Mouse (Mus musculus) adrenal gland, adult 2 months (tissue): ENCODE data around the gene Isg20l2. TPM values are rescaled to one million over a fixed set of nuclear protein-coding genes. Genes with fewer than 3 reads are reported as not detected.

Experiments
- DNase-seq: peaks from one replicate; pipeline ENCODE4 v3.0.0; 2021
- polyA plus RNA-seq: library from polyadenylated mRNA; depleted of rRNA; stranded (reverse); fragments of >200 nt; gene quantifications from 2 replicates; pipeline ENCODE4 v1.2.3, GENCODE M21; 2012; rRNA removed
- total RNA-seq, 2 experiments: library from RNA; stranded (reverse); gene quantifications; 2 replicates each; pipeline ENCODE4 v1.2.3; 2021

Isg20l2 gene
- total and polyA plus RNA-seq, 3 experiments: 9.7 to 21.4 (median 16.3) TPM

- peak; percentile 79 for DNase-seq
These were observed 44.4 kb downstream of the Isg20l2 start for GRCm38 (mm10) chr3:87974381-87974987.

GRCm38 (mm10) chr3:87979493-87979892 lies 49.4 kb downstream of the Isg20l2 start:
- no peak for DNase-seq

DNA sequence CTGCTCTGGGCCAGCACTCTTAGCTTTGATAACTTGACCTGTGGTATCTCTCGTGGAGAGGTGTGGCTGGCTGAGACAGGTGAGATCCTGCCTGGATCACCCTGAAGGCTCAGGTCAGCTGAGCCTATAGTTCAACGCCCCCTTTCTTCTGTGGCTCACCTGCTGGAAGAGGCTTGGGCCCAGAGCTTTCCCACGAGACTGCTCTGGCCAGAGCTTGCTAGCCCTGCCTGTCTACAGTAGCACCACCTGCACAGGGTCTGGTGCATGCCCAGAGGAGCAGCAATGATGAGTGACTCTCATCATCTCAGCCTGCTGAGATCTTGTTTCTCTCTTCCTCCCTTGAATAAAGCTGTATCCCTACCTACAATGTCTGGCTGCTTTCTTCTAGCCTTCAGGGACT lies 50.0 kb downstream of the Isg20l2 start:
- DNase-seq: no peak

DNA sequence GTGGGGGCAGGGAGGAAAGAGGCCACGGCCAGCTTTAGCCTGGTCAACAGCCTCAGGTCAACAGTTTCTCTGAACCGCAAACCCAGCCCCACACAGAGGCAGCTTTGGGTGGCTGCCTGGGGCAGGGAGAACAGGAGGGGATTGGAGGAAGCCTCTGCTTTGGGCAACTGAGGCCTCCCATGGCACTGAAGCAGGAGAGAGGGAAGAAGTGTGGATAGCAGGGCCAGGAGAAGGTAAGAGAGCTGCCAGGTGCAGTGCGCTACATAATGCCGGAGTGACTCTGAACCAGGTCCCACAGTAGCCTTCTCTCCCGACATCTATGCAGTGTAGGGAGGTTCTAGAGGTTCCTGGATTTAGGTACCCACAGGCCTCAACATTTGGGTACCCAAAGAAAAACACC lies 50.6 kb downstream of the Isg20l2 start:
- no peak for DNase-seq

DNA sequence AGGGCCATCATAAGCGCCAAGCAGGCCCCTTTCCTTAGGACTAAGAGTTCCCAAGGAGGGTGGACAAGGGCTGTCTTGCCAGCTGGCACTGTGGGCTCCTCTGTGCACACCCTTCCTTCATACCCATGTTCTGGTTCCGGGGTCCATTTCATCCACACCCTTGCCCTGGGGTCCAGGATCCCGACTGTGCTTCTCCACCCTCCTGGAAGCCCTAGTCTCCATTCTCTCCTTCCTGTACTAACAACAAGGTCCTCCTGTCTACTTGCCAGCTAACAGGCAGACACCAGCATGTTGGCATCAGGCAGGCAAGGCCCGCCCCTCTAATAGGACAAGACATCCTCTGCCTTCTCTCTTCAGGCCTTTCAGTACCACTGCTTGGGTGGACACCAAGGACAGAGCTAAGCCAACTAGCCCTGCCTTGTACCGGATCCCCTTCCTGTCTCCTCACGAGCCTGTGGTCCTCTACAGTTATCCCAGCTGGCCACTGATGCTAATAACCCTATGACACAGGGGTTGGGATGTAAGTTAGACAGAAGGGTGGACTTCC lies 51.2 kb downstream of the Isg20l2 start:
- DNase-seq: no peak

GRCm38 (mm10) chr3:87981894-87982835 lies 52.1 kb downstream of the Isg20l2 start:
- peak; percentile 79 for DNase-seq

DNA sequence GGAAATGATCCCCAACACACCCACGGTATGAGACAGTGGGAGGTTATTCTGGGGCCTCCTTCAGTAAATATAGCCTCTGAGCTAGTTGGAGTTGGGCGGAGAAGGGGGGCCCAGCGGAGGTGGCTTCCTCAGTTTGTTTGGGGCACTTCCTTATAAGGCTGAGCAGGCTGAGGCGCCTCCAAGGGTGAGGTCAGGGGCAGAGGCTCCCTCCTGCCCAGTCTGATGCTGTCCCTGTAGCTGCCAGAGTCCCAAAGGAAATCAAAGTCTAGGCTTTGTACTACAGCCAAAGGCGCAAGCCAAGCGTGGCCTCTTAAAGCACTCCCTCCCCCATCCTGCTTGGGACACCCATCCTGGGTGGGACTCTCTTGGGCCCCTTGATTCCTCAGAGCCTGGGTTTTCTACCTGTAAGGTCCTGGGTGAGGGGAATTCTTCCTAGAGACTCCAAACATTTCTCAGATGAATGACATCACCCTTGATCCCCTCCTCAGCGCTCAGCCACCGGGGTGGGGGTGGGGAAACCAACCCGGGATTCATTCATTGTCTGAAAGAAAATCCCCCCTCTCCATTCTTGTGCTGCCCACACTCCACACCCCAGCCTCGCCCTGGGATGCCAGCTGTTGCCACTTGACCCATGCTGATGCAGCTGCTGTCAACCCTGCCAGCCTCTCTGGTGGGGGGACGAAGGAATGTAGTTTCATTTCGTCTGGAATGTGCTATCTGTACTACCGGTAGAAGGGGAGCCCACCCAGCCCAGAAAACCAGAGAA lies 52.9 kb downstream of the Isg20l2 start:
- DNase-seq: peak; percentile 74

GRCm38 (mm10) chr3:87983627-87984026 lies 53.5 kb downstream of the Isg20l2 start:
- no peak for DNase-seq

GRCm38 (mm10) chr3:87984094-87984493 lies 54.0 kb downstream of the Isg20l2 start:
- no peak for DNase-seq

DNA sequence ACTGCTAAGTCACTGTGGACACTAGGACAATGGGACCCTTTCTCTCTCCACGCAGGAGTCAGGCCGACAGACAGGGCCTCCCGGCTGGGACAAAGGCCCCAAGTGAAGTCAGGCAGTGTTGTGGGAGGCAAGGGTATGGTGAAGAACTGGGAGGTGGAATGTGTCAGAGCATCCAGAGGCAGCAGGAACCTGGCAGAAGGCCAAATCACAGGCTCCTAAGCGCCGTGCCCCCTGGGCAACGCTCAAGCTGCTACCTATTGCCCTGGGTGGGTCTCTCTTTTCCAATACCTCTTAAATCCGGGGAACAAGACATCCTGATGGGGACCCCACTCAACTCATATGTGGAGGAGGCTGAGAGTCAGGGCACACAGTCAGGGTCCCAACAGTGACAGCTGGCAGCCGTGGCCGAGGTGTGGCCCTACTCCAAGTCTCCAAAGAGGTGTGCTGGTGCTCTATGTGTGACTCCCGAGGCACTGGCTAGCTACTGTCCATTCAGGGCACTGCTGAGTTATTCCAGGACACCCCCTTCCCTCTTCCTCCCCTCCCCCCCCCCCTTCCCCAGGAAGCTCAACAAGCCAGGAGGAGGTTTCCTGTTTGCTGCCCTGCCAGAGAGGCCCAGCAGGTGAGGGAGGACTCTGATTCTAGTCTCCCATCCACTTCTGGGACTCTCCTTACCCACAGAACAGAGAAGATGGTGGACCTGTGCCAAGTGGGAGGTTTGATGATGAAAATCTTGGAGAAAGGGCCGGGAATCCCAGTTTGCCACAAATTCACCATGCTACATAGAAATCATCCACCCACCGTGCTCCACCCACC lies 55.6 kb downstream of the Isg20l2 start:
- DNase-seq: no peak

GRCm38 (mm10) chr3:87986868-87987267 lies 56.8 kb downstream of the Isg20l2 start:
- DNase-seq: peak; percentile 95

GRCm38 (mm10) chr3:87987633-87988032 lies 57.5 kb downstream of the Isg20l2 start:
- peak; percentile 28 for DNase-seq

DNA sequence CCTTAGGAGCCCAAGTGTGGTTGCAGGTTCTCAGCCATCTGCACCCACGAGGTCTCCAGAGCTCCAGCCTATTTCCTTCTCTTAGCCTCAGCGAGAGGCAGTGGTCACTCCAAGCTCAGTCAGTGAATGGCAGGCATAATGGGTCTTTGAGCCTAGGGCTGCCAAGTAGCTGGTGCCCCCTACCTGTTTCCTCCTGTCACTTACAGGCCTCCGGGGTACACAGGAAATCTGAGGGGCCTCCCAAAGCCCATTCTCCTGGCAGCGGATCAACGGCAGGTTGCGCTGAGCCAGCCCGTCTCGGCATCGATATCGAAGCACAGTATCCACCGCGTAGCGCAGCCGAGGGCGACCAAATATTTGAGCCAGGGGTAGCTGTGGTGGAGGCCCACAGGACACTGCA lies 58.0 kb downstream of the Isg20l2 start:
- DNase-seq: no peak

DNA sequence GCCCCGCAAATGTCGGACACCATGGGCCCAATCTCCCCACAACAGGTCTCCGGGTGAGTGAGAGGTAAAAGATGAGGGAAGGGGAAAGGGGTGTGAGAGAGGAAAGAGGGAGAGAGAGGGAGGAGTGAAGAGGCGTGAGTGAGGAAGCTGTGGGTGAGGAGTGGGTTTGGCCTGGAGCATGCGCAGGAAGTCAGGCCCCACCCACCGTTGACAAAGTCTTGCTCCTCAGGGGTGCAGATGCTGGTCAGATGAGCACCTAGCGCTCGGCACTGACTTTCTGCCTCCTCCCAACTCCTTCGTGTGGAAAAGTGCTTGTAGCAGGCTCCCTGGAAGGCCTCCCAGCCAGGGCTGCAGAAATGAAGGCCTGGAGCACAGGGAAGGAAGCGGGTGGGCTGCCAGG lies 59.8 kb downstream of the Isg20l2 start:
- no peak for DNase-seq

Other genes with a start within 250 kb of the Isg20l2 start
- 1 to 10 TPM in 1 of 2 experiments, not detected in 1; 1.2 TPM for gene Lrrc71, start 181.7 kb upstream of the Isg20l2 start, total RNA-seq
- 0.06 and 0.43 TPM in 2 replicates for gene Lrrc71, start 181.7 kb upstream of the Isg20l2 start, polyA plus RNA-seq
- gene Ntrk1, start 135.2 kb upstream of the Isg20l2 start, total RNA-seq: 1 to 10 TPM; 4.6 to 6.3 TPM
- 8.8 and 17.4 TPM in 2 replicates for gene Ntrk1, start 135.2 kb upstream of the Isg20l2 start, polyA plus RNA-seq
- gene Insrr, start 133.4 kb upstream of the Isg20l2 start, total RNA-seq: under 1 TPM; 0.52 to 0.69 TPM
- 1.2 and 3.9 TPM in 2 replicates for gene Insrr, start 133.4 kb upstream of the Isg20l2 start, polyA plus RNA-seq
- 10 to 100 TPM; 20.0 to 23.9 TPM for gene Pear1, start 106.0 kb upstream of the Isg20l2 start, total RNA-seq
- gene Pear1, start 106.0 kb upstream of the Isg20l2 start, polyA plus RNA-seq: 63.3 and 71.7 TPM in 2 replicates
- gene Sh2d2a, start 83.6 kb upstream of the Isg20l2 start, total RNA-seq: under 1 TPM; 0.17 to 0.31 TPM
- 0.30 and 0.39 TPM in 2 replicates for gene Sh2d2a, start 83.6 kb upstream of the Isg20l2 start, polyA plus RNA-seq
- gene Prcc, start 44.7 kb upstream of the Isg20l2 start, total RNA-seq: 10 to 100 TPM; 48.0 to 52.0 TPM
- gene Prcc, start 44.7 kb upstream of the Isg20l2 start, polyA plus RNA-seq: 28.5 and 32.5 TPM in 2 replicates
- gene Hdgf, start 24.0 kb upstream of the Isg20l2 start, total RNA-seq: 100 to 1,000 TPM; 181 to 206 TPM
- 54.3 and 64.8 TPM in 2 replicates for gene Hdgf, start 24.0 kb upstream of the Isg20l2 start, polyA plus RNA-seq
- gene Mrpl24, start 10.8 kb upstream of the Isg20l2 start, total RNA-seq: 100 to 1,000 TPM; 114 to 120 TPM
- 15.1 and 18.0 TPM in 2 replicates for gene Mrpl24, start 10.8 kb upstream of the Isg20l2 start, polyA plus RNA-seq
- 10 to 100 TPM; 13.1 to 16.3 TPM for gene Rrnad1, start 403 bp downstream of the Isg20l2 start, total RNA-seq
- 41.5 and 44.6 TPM in 2 replicates for gene Rrnad1, start 403 bp downstream of the Isg20l2 start, polyA plus RNA-seq
- gene Crabp2, start 18.4 kb downstream of the Isg20l2 start, total RNA-seq: under 1 TPM; 0.52 to 0.72 TPM
- 0.47 TPM in 1 of 2 replicates, not detected in the other for gene Crabp2, start 18.4 kb downstream of the Isg20l2 start, polyA plus RNA-seq
- 1 to 10 TPM; 7.0 to 9.2 TPM for gene Nes, start 40.8 kb downstream of the Isg20l2 start, total RNA-seq
- gene Nes, start 40.8 kb downstream of the Isg20l2 start, polyA plus RNA-seq: 3.5 and 7.0 TPM in 2 replicates
- 10 to 100 TPM; 52.6 to 54.9 TPM for gene Bcan, start 69.9 kb downstream of the Isg20l2 start, total RNA-seq
- gene Bcan, start 69.9 kb downstream of the Isg20l2 start, polyA plus RNA-seq: 127 and 132 TPM in 2 replicates
- gene Hapln2, start 97.3 kb downstream of the Isg20l2 start, total RNA-seq: not detected
- gene Hapln2, start 97.3 kb downstream of the Isg20l2 start, polyA plus RNA-seq: 0.65 TPM in 1 of 2 replicates, not detected in the other
- 10 to 100 TPM; 13.9 to 16.6 TPM for gene Gpatch4, start 112.8 kb downstream of the Isg20l2 start, total RNA-seq
- 2.3 and 3.5 TPM in 2 replicates for gene Gpatch4, start 112.8 kb downstream of the Isg20l2 start, polyA plus RNA-seq
- 100 to 1,000 TPM; 142 to 155 TPM for gene Naxe, start 128.2 kb downstream of the Isg20l2 start, total RNA-seq
- gene Naxe, start 128.2 kb downstream of the Isg20l2 start, polyA plus RNA-seq: 79.6 and 113 TPM in 2 replicates
- not detected for gene Ttc24, start 148.0 kb downstream of the Isg20l2 start, total RNA-seq
- not detected in 2 replicates for gene Ttc24, start 148.0 kb downstream of the Isg20l2 start, polyA plus RNA-seq
- gene Iqgap3, start 151.7 kb downstream of the Isg20l2 start, total RNA-seq: 1 to 10 TPM in 1 of 2 experiments, under 1 TPM in 1; 0.69 to 1.1 TPM
- 3.0 and 3.6 TPM in 2 replicates for gene Iqgap3, start 151.7 kb downstream of the Isg20l2 start, polyA plus RNA-seq
- 100 to 1,000 TPM in 1 of 2 experiments, 10 to 100 TPM in 1; 78.4 to 114 TPM for gene Mef2d, start 212.1 kb downstream of the Isg20l2 start, total RNA-seq
- gene Mef2d, start 212.1 kb downstream of the Isg20l2 start, polyA plus RNA-seq: 173 and 185 TPM in 2 replicates